Mouse (Mus musculus): ENCODE results near the gene Hnrnpdl. TPM values are rescaled to one million over a fixed set of nuclear protein-coding genes. Genes with fewer than 3 reads are reported as not detected.

The Hnrnpdl gene
- total RNA-seq, 2 experiments from 2014 or later, result 63.2 to 70.9 TPM

DNA sequence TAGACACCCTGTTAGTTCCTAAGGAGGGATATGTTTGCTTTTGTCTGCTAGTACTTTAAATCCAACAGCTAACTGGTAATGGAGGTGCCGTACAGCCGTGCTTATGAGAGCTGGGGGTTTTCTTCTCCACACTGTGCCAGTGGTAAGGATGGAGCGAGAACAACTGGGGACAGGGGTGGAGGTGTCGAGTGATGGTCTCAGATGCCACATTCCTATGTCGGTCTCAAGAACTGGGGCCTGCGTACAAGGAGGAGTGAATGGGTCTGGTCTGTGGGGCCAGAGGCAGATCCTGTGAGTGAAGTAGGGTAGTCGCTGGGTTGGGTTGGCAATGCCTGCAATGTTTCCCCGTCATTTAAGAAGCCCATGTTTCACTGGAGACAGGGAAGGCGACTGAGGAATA is 26.9 kb downstream of the Hnrnpdl start:
- no peak for DNase-seq
- intact Hi-C loops (cut with DNase I), result no loop called here

DNA sequence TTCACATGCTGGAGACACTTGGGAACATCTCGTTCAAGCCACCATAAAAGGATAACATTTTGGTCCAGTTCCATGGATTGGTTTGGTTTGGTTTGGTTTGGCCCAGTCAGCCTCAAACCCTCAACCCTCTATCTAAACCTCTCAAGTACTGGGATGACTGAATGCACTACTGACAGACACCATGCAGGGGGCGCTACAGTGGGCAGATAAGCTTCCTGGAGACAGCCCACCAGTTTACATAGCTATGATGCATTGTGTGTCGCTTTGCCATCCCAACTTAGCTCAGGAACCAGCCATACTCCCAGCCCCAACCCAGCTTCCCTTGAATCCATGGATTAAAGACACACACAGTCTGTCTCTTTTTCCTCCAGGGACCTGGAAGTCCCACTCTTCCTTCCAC is 31.0 kb downstream of the Hnrnpdl start:
- intact Hi-C loops (cut with DNase I), result no loop called here
- no peak for DNase-seq

DNA sequence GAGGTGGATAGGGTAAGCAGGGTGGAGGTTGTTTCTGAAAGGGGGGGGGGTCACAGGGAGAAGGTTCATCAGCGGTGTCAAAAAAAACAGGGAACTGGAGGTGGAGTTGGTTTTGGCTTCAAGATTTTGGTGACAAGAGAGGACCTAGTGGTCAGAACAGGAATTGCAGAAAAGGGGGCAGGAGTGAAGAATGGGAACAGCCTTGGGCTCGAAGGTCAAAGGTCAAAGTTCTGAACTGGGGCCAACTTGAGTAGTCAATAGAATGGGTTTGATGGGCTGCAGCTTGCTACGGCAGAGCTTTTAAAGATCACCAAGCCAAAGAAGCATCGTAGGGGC is 32.5 kb downstream of the Hnrnpdl start:
- DNase-seq, result no peak
- intact Hi-C loops (cut with DNase I), result no loop called here

- intact Hi-C loops (cut with DNase I), result no loop called here
- DNase-seq, result no peak
These were observed 33.0 kb downstream of the Hnrnpdl start for GRCm38 (mm10) chr5:100006324-100007039.

DNA sequence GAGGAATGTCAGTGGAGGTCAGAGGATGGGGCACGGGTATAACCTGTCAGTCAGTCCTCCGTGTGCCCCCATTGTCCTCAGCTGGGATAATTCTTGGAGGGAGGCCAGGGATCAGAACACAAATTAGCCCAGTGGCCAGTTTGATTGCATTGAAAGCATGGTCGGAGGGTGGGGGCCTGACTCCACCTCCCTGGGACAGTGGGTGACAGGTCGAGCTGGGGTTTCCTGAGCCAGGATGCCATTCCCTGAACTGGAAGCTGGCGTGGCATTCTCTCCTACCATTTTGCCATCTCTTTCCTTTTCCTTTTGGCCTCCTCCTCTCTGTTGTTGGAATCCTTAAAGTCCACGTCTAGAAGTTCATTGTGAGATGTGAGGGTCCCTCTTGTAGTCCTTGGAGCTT is 33.6 kb downstream of the Hnrnpdl start:
- intact Hi-C loops (cut with DNase I), result no loop called here
- DNase-seq, result no peak

DNA sequence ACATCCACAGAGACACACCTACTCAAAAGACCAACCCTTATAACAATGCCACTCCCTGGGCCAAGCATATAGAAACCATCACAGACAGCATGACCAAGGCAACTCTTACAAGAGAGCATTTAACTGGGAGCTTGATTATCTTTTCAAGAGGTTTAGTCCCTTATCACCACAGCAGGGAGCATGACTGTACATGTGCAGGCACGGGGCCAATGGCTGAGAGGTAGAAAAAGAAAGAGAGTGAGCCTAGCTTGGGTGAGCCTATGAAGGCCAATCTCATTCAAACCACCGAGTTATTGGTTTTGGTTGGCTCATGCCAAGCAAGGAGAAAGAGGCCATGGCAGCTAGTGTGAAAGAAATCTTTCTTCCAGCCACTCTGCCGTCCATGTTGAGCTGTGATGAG is 34.0 kb downstream of the Hnrnpdl start:
- no peak for DNase-seq
- intact Hi-C loops (cut with DNase I), result no loop called here

DNA sequence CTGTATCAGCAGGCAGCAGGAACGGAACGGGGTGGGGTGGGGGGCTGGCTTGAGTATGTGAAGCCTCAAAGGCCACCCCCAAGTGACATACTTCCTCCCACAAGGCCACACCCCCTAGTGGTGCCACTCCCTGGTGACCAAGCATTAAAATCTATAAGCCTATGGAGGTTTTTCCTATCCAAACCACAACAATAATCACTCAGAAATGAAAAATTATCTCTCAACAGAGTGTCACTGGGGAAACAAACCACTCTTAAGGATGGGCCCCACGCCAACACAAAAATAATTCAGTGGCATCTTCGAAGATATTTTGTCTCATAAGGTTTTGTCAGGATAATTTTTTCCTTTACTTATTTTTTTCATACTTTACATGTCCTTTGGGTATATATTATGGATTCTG is 35.6 kb downstream of the Hnrnpdl start:
- intact Hi-C loops (cut with DNase I), result no loop called here
- no peak for DNase-seq

DNA sequence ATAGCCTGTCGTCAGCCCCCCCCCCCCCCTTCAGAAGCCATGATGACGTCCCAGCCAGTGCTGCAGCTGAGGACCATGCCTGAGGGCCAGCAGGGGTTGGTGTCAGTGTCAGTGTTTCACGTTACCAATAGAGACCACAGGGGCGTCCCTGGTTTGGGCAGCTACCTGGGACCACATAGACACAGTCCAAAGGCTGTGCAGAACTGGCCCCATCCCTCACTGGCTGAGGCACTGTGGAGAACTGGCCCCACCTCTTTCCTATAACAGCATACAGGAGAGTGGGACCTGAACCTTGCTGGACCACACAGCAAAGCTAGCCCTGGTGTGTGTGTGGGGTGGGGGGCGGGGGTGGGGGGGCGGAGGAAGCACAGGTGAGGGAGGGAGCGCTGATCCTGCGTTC is 39.0 kb downstream of the Hnrnpdl start:
- intact Hi-C loops (cut with DNase I), result no loop called here
- no peak for DNase-seq

DNA sequence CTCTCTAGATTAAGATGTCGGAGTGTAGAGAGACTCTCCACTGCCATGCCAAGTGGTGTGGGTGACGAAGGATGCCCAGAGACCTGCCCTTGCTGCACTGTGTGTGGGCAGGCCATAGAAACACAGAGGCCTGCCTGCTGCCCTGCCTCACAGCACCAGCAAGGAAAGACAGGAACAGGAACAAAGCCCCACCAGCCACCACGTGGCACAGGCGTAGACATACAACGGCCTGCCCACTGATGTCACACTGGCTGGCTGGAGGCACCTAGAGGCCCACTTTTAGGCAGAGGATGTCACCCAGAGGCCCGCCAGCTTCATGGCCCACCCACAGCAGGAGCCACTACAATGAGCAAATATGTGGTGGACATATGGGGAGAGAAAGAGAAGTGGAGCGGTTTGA is 39.4 kb downstream of the Hnrnpdl start:
- DNase-seq, result no peak
- intact Hi-C loops (cut with DNase I), result no loop called here

- DNase-seq, result no peak
- intact Hi-C loops (cut with DNase I), result no loop called here
These were observed 44.8 kb downstream of the Hnrnpdl start for GRCm38 (mm10) chr5:99994680-99995079.

DNA sequence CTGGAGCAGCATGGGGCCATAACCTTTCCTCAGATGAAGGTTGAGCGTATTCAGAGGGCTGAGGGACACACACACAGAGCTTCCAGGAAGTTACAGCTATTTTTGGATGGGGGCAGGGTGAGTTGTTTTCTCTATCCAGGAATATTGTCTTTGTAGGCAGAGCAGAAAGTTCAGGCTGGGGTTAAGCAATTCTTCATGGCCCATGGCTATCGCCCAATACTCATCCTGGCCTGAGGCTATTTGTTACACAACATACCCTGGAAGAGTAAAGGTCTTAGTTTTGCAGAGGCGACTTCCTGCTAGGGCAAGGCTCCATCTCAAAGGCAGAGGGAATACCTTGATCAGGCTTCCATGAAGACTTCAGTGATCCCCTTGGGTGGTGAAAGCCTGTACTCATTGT is 45.3 kb downstream of the Hnrnpdl start:
- no peak for DNase-seq
- intact Hi-C loops (cut with DNase I), result no loop called here

Other genes starting within 250 kb of the Hnrnpdl start
- gene Vamp9, start 133.4 kb downstream of the Hnrnpdl start, total RNA-seq (2021), result not detected
- gene Hnrnpd, start 60.7 kb downstream of the Hnrnpdl start, total RNA-seq (2021), result 10 to 100 TPM; 51.4 to 63.8 TPM
- gene 4930524J08Rik, start 60.6 kb downstream of the Hnrnpdl start, total RNA-seq (2021), result under 1 TPM in 1 of 2 experiments, not detected in 1; 0.46 TPM
- gene Enoph1, start 321 bp upstream of the Hnrnpdl start, total RNA-seq (2021), result 1 to 10 TPM; 5.9 to 7.0 TPM
- gene Tmem150c, start 120.1 kb upstream of the Hnrnpdl start, total RNA-seq (2021), result 1 to 10 TPM; 1.2 to 1.3 TPM